Mouse (Mus musculus): ENCODE data around the gene Sarm1.

Sarm1 gene

DNA sequence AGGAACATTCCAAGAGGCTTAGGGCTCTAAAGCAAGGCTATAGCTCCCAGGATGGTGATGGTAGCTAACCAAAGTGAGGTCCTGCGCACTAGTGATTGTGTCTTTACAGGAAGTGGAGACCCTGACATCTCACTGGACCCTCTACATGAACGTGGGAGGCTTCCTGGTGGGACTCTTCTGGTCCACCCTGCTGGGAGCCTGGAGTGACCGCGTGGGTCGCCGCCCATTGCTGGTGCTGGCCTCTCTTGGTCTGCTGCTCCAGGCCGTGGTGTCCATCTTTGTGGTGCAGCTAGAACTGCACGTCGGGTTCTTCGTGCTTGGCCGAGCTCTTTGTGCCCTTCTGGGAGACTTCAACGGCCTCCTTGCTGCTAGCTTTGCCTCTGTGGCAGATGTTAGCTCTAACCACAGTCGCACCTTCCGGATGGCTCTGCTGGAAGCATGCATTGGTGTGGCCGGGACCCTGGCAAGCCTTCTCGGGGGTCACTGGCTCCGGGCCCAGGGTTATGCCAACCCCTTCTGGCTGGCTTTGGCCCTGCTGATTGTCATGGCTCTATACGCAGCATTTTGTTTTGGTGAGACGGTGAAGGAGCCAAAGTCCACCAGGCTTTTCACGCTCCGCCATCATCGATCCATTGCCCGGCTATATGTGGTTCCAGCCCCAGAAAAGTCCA, 31.2 kb downstream of the Sarm1 start:
- in situ Hi-C loops (cut with MboI; ENCODE audit: unreplicated experiment in 2 of 2): no loop called here

DNA sequence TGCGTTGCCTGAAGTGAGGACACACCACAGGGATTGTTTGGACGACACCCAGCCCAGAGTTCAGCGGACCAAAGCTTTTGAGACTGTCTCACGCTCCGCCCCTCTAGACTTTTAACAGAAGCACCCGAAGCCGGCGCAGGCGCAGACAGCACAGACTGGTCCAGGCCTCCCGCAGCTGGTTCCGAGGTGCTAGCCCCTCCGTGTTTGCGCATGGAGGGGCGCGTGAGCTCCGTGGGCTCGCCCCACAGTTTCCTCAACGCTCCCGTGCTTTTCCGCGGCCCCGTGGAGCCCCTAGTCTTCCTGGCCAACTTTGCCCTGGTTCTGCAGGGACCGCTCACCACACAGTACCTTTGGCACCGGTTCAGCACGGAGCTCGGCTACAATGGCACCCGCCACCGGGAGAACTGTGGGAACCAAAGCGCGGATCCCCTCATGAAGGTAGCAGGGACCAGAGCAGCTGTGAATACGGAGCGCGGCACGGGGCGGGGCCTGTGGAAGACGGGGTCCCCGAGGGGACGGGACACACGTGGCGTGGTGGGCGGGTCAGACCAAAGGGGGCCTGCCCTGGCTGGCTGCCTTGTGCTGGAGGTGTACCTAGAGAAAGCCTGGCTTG, 31.9 kb downstream of the Sarm1 start, which contains the start of gene Slc46a1:
TSS of gene Slc46a1 (plus strand) at position 130 of the 613 bp plus-strand sequence.
- in situ Hi-C loops (cut with MboI; ENCODE audit: unreplicated experiment in 2 of 2): no loop called here

- in situ Hi-C loops (cut with MboI; ENCODE audit: unreplicated experiment in 2 of 2): no loop called here
Measured at GRCm38 (mm10) chr11:78465116-78465515, 32.4 kb downstream of the Sarm1 start.

GRCm38 (mm10) chr11:78463286-78464036, 34.1 kb downstream of the Sarm1 start:
- in situ Hi-C loops (cut with MboI; ENCODE audit: unreplicated experiment in 2 of 2): no loop called here

DNA sequence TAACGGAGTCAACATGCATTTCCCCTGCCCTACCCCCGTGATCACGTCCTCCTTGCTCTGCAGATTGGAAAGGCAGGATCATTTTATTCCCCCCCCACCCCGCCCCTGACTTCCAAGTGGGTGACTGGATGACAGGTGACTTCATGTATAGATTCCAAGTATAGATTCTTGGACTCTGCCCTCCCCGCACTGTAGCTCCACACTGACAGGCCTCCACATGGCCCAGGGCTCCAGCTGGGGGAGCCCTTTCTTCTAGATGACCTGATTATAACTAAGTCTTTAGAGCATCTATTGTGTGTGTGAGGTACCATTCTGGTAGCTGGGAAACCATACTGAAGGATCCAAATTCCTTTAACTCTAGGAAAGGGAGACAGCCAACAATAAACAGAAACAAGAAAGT, 34.9 kb downstream of the Sarm1 start:
- in situ Hi-C loops (cut with MboI; ENCODE audit: unreplicated experiment in 2 of 2): no loop called here

DNA sequence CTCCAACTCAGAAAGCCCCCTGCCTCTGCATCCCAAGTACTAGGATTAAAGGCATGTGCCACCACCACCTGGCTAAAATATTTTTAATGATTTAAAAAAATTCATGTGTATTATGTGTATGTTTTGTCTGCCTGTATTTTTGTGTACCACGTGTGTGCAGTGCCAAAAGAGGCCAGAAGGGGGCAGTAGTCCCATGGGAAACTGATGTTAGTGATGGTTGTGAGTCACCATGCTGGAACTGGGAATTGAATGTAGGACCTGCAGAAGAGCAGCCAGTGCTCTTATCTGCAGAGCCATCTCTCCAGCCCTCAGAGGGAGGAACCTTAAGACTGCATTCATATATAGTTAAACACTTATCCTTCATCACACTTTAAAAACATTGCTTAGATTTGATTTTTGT, 35.7 kb downstream of the Sarm1 start:
- in situ Hi-C loops (cut with MboI; ENCODE audit: unreplicated experiment in 2 of 2): no loop called here

DNA sequence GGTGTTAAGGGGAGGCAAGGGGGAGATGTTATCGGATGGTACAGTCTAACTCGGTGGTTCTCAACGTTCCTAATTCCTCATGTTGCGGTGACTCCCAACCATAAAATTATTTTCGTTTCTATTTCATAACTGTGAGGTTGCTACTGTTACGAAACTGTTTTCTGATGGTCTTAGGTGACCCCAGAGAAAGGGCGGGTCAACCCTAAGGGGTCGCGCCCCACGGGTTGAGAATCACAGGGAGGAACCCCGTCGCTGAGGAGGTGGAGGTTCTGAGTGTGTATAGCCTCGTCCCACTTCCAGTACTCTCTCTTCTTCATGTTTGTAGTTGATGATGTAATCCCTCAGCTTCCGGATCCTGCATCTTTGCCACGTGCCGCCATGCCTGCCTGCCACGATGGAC, 38.8 kb downstream of the Sarm1 start:
- in situ Hi-C loops (cut with MboI; ENCODE audit: unreplicated experiment in 2 of 2): no loop called here

GRCm38 (mm10) chr11:78455308-78455707, 42.2 kb downstream of the Sarm1 start:
- in situ Hi-C loops (cut with MboI; ENCODE audit: unreplicated experiment in 2 of 2): no loop called here

DNA sequence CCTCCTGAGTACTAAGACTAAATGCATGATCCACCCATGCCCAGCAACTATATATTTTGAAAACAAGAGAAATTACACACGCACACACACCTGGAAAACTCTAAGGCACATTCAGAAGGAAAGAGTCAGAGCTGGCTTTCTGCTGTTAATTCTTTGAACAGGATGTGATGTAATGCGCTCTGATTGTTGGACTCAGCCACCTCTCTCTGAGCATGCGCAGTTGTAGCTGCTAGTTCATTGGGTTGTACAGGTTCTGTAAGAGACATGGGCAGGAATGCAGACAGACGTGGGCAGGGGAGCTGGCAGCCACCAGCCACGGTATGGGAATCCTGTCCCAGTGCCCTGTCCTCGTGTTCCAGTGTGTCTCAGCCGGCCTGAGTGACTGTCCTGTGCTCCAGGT, 43.3 kb downstream of the Sarm1 start:
- in situ Hi-C loops (cut with MboI; ENCODE audit: unreplicated experiment in 2 of 2): no loop called here

DNA sequence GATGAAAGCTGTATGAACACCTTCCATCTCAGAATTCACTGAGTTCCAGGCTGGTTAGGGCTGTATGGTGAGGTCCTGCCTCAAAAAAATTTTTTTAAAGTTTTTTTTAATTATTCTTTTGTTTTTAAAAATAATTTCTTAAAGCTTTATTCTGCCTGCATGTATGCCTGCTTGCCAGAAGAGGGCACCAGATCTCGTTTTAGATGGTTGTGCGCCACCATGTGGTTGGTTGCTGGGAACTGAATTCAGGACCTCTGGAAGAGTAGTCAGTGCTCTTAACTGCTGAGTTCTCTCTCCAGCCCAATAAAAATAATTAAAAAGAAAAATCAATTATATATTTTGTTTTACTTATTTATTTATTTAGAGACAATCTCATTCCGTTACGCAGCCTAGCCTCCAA, 43.9 kb downstream of the Sarm1 start:
- in situ Hi-C loops (cut with MboI; ENCODE audit: unreplicated experiment in 2 of 2): no loop called here

GRCm38 (mm10) chr11:78450337-78450736, 47.2 kb downstream of the Sarm1 start:
- in situ Hi-C loops (cut with MboI; ENCODE audit: unreplicated experiment in 2 of 2): no loop called here

DNA sequence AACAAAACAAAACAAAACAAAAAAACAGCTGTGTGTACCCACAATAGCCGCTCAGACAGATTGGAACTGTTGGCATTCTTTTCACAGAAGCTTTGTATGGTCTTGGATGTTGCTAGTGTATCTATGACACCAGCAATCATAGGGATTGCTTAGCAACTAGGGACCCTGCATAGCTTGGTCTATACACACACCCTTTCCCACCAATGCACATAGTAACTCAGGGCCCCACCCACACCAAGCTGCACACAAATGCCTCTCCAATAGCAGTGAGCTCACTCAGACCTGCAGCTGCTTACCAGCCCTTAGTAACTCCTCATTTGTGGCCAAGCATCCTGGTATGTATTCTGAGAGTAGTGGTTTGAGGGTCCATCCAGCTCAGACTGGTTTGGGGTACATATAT, 49.3 kb downstream of the Sarm1 start:
- in situ Hi-C loops (cut with MboI; ENCODE audit: unreplicated experiment in 2 of 2): no loop called here

- in situ Hi-C loops (cut with MboI; ENCODE audit: unreplicated experiment in 2 of 2): no loop called here
Measured at GRCm38 (mm10) chr11:78447168-78447567, 50.4 kb downstream of the Sarm1 start.

- in situ Hi-C loops (cut with MboI; ENCODE audit: unreplicated experiment in 2 of 2): no loop called here
Measured at GRCm38 (mm10) chr11:78443115-78443514, 54.4 kb downstream of the Sarm1 start.

- in situ Hi-C loops (cut with MboI; ENCODE audit: unreplicated experiment in 2 of 2): no loop called here
Measured at GRCm38 (mm10) chr11:78438399-78438930, 59.1 kb downstream of the Sarm1 start.

GRCm38 (mm10) chr11:78437182-78437581, 60.4 kb downstream of the Sarm1 start:
- in situ Hi-C loops (cut with MboI; ENCODE audit: unreplicated experiment in 2 of 2): no loop called here

- in situ Hi-C loops (cut with MboI; ENCODE audit: unreplicated experiment in 2 of 2): no loop called here
Measured at GRCm38 (mm10) chr11:78435776-78436349, 61.7 kb downstream of the Sarm1 start.

DNA sequence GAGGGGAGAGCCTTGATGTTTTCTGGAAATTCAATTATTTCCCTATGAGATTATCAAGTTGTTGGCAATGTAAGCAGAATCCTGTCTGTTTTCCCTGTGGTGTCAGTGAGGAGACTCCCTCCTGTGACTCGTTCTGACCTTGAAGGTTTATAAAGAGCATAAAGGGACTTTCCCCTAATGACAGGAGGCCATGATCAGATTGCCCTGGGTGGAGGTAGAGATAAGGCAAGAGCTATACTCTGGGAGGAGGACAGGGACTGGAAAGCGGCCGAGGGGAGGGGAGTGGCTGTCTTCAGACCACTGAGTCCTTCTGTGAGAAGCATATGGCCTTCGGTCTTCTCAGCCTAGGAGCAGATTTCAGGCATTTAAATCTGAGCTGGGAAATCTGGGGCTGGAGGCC, 63.5 kb downstream of the Sarm1 start:
- in situ Hi-C loops (cut with MboI; ENCODE audit: unreplicated experiment in 2 of 2): no loop called here

DNA sequence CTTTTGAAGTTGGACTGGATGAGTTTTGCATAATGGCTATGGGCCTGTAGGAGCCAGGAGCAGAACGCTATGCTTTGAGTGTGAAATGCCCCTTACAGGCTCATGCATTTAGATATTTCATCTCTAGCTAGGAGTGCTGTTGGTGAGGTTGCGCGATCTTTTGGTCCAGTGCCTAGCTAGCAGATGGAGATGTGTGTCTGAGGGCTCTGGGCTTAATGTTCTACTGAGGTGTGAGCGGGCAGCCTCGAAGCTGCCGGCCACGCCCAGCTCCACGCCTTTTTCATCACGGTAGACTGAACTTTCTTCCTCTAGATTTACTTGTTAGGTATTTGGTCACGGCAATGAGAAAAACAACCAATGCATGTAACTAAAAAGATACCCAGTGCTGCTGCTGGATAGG, 66.4 kb downstream of the Sarm1 start:
- in situ Hi-C loops (cut with MboI; ENCODE audit: unreplicated experiment in 2 of 2): no loop called here

GRCm38 (mm10) chr11:78430195-78430878, 67.2 kb downstream of the Sarm1 start:
- in situ Hi-C loops (cut with MboI; ENCODE audit: unreplicated experiment in 2 of 2): no loop called here

DNA sequence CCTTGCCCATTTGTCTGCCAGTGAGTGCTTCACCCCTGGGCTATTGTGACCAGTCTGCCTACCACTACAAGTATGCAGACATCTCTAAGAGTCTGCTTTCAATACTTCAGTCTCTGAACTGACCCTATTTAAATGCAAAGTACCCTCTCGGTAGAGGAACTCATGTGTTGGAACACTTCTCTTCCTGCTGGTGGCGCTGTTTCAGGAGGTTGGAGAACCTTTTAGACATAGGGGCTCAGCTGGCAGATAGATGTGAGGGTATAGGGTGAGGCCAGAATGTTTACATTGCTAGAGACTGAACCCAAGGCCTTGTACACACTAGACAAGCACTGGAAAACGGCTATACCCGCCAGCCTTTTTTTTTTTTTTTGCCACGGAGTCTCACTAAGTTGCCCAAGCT, 69.2 kb downstream of the Sarm1 start:
- in situ Hi-C loops (cut with MboI; ENCODE audit: unreplicated experiment in 2 of 2): no loop called here

All from v-Abl transformed pro-B cells (cell line).